Mouse (Mus musculus): ENCODE measurements around the gene Ube2e2. TPM values are rescaled to one million over a fixed set of nuclear protein-coding genes. Genes with fewer than 3 reads are reported as not detected.

Gene Ube2e2
- total and polyA plus RNA-seq, 3 experiments: not detected

DNA sequence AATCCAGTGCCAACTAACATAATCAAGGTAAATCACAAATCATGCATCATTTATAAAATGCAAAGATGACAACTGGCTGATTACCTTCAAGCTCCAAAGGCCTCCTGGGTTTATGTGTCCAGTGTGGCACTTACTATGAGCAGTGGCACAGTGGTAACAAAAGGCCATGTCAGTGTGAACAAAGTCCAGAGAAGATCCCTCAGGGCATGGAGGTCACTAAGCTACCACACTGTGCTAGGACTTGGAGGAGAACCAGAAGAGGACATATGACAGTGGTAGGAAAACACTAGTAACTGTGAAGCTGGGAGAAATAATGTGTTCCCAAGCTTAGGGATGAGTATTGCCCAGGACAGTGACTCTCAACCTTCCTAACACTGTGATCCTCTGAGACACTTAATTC, 97.2 kb downstream of the Ube2e2 start:
- Histone ChIP-seq H3K4me1 (ENCODE audit: control insufficient read depth in 1 of 2, insufficient read depth in 2 of 2, low read length in 2 of 2) (no peaks in the 10 kb centered on the region), H3K36me3 (ENCODE audit: control insufficient read depth in 1 of 2, insufficient read depth in 2 of 2, low read length in 2 of 2) (no peaks in the 10 kb centered on the region), H3K4me3 (ENCODE audit: control insufficient read depth in 1 of 2, insufficient read depth in 1 of 2, low read depth in 2 of 2, low read length in 2 of 2) (no peak overlapping the region), H3K9ac (ENCODE audit: control insufficient read depth, low read depth, low read length, poor library complexity, severe bottlenecking) (no peak overlapping the region), H3K9me3 (replicated peaks; ENCODE audit: insufficient read depth, low read length) (no peaks in the 10 kb centered on the region), H3K27ac (ENCODE audit: control insufficient read depth, low read depth, low read length) (no peak overlapping the region), H3K79me2 (ENCODE audit: control insufficient read depth, insufficient read depth, low read length, poor library complexity) (no peaks in the 10 kb centered on the region), H3K27me3 (ENCODE audit: control insufficient read depth in 1 of 2, insufficient read depth in 2 of 2, low read length in 2 of 2) (no peaks in the 10 kb centered on the region)
- no peak for DNase-seq (ENCODE audit: low read depth, low spot score)
- TF ChIP-seq USF2 (IDR thresholded peaks at IDR 0.05; ENCODE audit: borderline replicate concordance in 1 of 2, insufficient read depth in 1 of 2, low read depth in 1 of 2, low read length in 2 of 2) (no peak), ELF1 (IDR thresholded peaks at IDR 0.05; ENCODE audit: low read depth, low read length) (no peak), RCOR1 (IDR thresholded peaks at IDR 0.05; ENCODE audit: low read depth, low read length) (no peak), CHD1 (IDR thresholded peaks at IDR 0.05; ENCODE audit: low read depth, low read length) (no peak), MXI1 (IDR thresholded peaks at IDR 0.05; ENCODE audit: low read depth, low read length) (no peak), POLR2AphosphoS5 (IDR thresholded peaks at IDR 0.05; ENCODE audit: borderline replicate concordance, low read depth, low read length) (no peak), MAZ (IDR thresholded peaks at IDR 0.05; ENCODE audit: low read depth, low read length) (no peak), POLR2A (IDR thresholded peaks at IDR 0.05; ENCODE audit: control insufficient read depth in 1 of 2, insufficient read depth in 1 of 2, low read depth in 1 of 2, low read length in 2 of 2, poor library complexity in 1 of 2) (no peak), CTCF (IDR thresholded peaks at IDR 0.05 in 2 of 3, conservative IDR thresholded peaks at IDR 0.05 in 1 of 3; ENCODE audit: control insufficient read depth in 1 of 3, insufficient read depth in 1 of 3, low read depth in 2 of 3, low read length in 3 of 3, poor library complexity in 1 of 3, severe bottlenecking in 1 of 3) (no peak), SIN3A (IDR thresholded peaks at IDR 0.05; ENCODE audit: low read length) (no peak), TCF12 (IDR thresholded peaks at IDR 0.05; ENCODE audit: low read depth, low read length) (no peak), JUND (IDR thresholded peaks at IDR 0.05; ENCODE audit: low read depth, low read length) (no peak), NELFE (IDR thresholded peaks at IDR 0.05; ENCODE audit: low read depth, low read length) (no peak), MYC (IDR thresholded peaks at IDR 0.05; ENCODE audit: low read depth, low read length) (no peak), MAX (IDR thresholded peaks at IDR 0.05; ENCODE audit: low read length) (no peak), MEF2A (IDR thresholded peaks at IDR 0.05; ENCODE audit: extremely low read depth, insufficient replicate concordance, low read depth, low read length, poor library complexity, severe bottlenecking) (no peak), CHD2 (IDR thresholded peaks at IDR 0.05; ENCODE audit: low read length) (no peak), BHLHE40 (IDR thresholded peaks at IDR 0.05; ENCODE audit: borderline replicate concordance, low read depth, low read length) (no peak), NRF1 (IDR thresholded peaks at IDR 0.05; ENCODE audit: insufficient read depth, low read depth, low read length, poor library complexity, severe bottlenecking) (no peak), ZMIZ1 (IDR thresholded peaks at IDR 0.05; ENCODE audit: low read depth, low read length) (no peak)

DNA sequence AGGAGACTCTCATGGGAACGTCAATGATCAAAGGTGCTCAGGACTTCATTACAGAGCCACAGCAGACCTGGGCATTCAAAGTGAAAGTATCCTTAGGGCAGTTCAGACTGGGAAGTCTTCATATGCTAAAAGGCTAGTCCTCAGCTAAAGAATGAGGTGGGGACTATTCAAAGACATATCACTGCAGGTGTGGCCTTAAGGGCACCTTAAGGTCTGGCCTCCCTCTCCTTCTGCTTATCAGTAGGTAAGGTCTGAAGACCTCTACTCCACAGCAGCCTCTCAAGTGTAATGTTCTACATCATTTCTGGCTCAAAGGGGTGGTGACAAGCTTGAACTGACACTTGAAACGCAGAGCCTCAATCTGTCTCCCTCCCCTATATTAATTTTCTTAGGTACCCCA, 98.3 kb downstream of the Ube2e2 start:
- TF ChIP-seq NELFE (IDR thresholded peaks at IDR 0.05; ENCODE audit: low read depth, low read length) (no peak), ZNF384 (IDR thresholded peaks at IDR 0.05; ENCODE audit: low read depth, low read length) (no peak), MYC (IDR thresholded peaks at IDR 0.05; ENCODE audit: low read depth, low read length) (no peak), MYB (IDR thresholded peaks at IDR 0.05; ENCODE audit: low read depth, low read length) (no peak), NRF1 (IDR thresholded peaks at IDR 0.05; ENCODE audit: insufficient read depth, low read depth, low read length, poor library complexity, severe bottlenecking) (no peak)
- H3K4me1 ChIP-seq (ENCODE audit: control insufficient read depth in 1 of 2, insufficient read depth in 2 of 2, low read length in 2 of 2): no peaks in the 10 kb centered on the region
- no peaks in the 10 kb centered on the region for H3K36me3 ChIP-seq (ENCODE audit: control insufficient read depth in 1 of 2, insufficient read depth in 2 of 2, low read length in 2 of 2)
- no peaks in the 10 kb centered on the region for H3K27me3 ChIP-seq (ENCODE audit: control insufficient read depth in 1 of 2, insufficient read depth in 2 of 2, low read length in 2 of 2)
- no peaks in the 10 kb centered on the region for H3K9me3 ChIP-seq (replicated peaks; ENCODE audit: insufficient read depth, low read length)
- DNase-seq (ENCODE audit: low read depth, low spot score): no peak
- H3K79me2 ChIP-seq (ENCODE audit: control insufficient read depth, insufficient read depth, low read length, poor library complexity): no peaks in the 10 kb centered on the region
- H3K27ac ChIP-seq (ENCODE audit: control insufficient read depth, low read depth, low read length): no peak overlapping the region
- no peak overlapping the region for H3K4me3 ChIP-seq (ENCODE audit: control insufficient read depth in 1 of 2, insufficient read depth in 1 of 2, low read depth in 2 of 2, low read length in 2 of 2)
- no peak overlapping the region for H3K9ac ChIP-seq (ENCODE audit: control insufficient read depth, low read depth, low read length, poor library complexity, severe bottlenecking)

All from MEL (cell line).